Mouse (Mus musculus) C2C12 (cell line): Measurements from ENCODE around the gene Phtf2. TPM values are rescaled to one million over a fixed set of nuclear protein-coding genes. Genes with fewer than 3 reads are reported as not detected.

Experiments used
- H3K27me3 ChIP-seq: one replicate; pipeline ENCODE4 v1.6.1; 2011; ENCODE audit not compliant: control insufficient read depth, insufficient read depth, insufficient read length
- H3K36me3 ChIP-seq: one replicate; pipeline ENCODE4 v1.6.1; 2011; ENCODE audit not compliant: control insufficient read depth, insufficient read depth
- H3K4me3 ChIP-seq: one replicate; pipeline ENCODE4 v1.5.1; 2011; ENCODE audit warnings: mild to moderate bottlenecking, control low read depth; ENCODE audit not compliant: poor library complexity, insufficient read depth, severe bottlenecking
- H3K79me2 ChIP-seq: one replicate; pipeline ENCODE4 v1.6.1; 2011; ENCODE audit not compliant: control insufficient read depth, insufficient read depth
- H3K79me3 ChIP-seq: one replicate; pipeline ENCODE4 v1.6.1; 2011; ENCODE audit warnings: low read depth, control low read depth
- H3ac ChIP-seq: one replicate; pipeline ENCODE3; 2011; ENCODE audit warnings: low read depth; ENCODE audit not compliant: control insufficient read depth, insufficient read length
- CEBPB ChIP-seq: IDR thresholded peaks from one replicate; pipeline ENCODE4 v1.6.1; 2011; ENCODE audit warnings: low read depth, mild to moderate bottlenecking, control low read depth, moderate library complexity
- CTCF ChIP-seq: IDR thresholded peaks from one replicate; pipeline ENCODE4 v1.5.1; 2011; ENCODE audit not compliant: control insufficient read depth, insufficient read depth, insufficient read length
- FOSL1 ChIP-seq: IDR thresholded peaks from one replicate; pipeline ENCODE4 v1.8.0; 2011; ENCODE audit warnings: mild to moderate bottlenecking, low read length; ENCODE audit not compliant: poor library complexity, insufficient read depth, severe bottlenecking
- MAX ChIP-seq: IDR thresholded peaks from one replicate; pipeline ENCODE4 v1.6.1; 2011; ENCODE audit warnings: mild to moderate bottlenecking, control low read depth
- MYOD1 ChIP-seq: IDR thresholded peaks from one replicate; pipeline ENCODE4 v1.6.1; 2011; ENCODE audit warnings: low read depth; ENCODE audit not compliant: control insufficient read depth, insufficient read length
- MYOG ChIP-seq: IDR thresholded peaks from one replicate; pipeline ENCODE4 v1.6.1; 2011; ENCODE audit not compliant: control insufficient read depth, insufficient read length; ENCODE audit errors: extremely low read depth
- USF1 ChIP-seq: IDR thresholded peaks from one replicate; pipeline ENCODE4 v1.6.1; 2011; ENCODE audit warnings: low read depth, mild to moderate bottlenecking, control low read depth, moderate library complexity
- polyA plus RNA-seq: library from polyadenylated mRNA; unstranded; fragments of >200 nt; fragmentation: generic; extraction: Trizol; gene quantifications from one replicate; pipeline ENCODE4 v1.2.1, GENCODE M21; 2012; ENCODE audit warnings: missing spikeins

The Phtf2 gene
- polyA plus RNA-seq, 1 experiment = 3.4 TPM

DNA sequence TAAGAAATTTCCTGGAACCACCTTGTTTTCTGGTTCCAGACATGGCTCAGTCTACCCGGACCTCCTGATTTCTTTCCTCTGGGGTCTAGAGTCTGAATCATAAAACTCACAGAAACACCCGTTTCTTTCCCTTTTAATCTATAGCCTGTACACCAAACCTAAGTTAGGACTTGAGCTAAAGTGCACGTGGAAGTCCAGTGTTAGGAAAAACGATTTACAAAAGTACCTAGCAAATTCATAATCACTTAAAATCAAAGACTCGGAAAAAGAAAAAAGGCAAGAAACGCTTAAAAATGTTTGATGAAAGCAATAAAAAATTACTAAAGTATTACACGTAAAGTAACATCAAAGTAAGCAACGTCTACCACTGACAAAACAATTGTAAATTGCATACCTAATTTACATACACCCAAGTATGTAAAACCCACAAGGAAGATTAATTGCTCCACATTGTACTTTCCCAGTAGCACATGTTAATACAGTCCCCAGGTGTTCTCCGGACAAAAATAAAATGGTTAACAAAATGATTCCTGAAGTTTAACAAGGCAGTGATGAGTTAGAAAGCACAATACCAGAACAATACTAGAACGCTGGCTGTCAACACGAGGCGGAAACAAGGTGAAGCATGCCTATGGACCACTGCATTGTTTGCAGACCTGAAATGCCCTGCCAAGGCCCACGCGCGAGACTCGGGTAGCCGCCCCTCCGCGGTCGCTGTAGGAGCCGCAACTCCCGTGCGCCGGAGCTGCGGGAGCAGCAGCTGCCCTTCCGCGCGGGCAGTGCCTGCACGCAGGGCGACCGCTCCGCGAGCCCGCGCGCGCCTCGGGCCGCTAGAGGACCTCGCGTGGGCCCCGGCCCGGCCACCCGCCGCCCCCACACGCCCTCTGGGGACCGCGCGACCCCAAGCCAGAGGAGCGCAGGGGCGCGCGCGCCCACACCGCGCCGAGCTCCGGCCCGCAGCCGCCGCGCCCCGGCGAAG, 838 bp downstream of the Phtf2 start:
- peak overlapping the region; percentile 65 for H3K4me3 ChIP-seq
- TF ChIP-seq CTCF (no peak), MYOG (no peak), USF1 (no peak), FOSL1 (no peak), CEBPB (no peak), MAX (no peak)
- peak overlapping the region; percentile 96 for H3ac ChIP-seq
- no peaks in the 10 kb centered on the region for H3K27me3 ChIP-seq
- peaks cover 61% of the 10 kb centered on the region for H3K79me2 ChIP-seq
- peaks cover 29% of the 10 kb centered on the region for H3K79me3 ChIP-seq
- H3K36me3 ChIP-seq = no peaks in the 10 kb centered on the region

DNA sequence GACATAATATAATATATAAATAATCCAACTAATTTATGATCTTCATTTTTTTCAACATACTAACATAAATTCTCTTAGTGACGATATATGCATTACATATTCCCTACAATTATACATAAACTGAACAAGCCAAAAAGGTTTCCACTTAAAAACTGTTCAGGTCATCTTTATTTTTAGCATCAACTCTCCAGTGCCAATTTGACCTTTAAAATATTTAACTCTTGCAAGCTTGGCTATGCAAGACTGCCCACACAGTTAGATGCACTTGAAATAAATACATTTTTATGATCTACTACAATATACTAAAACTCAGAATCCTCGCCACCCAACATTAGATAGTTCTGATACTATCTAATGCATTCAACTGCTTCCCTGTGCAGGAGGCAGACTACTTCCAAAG, 1.5 kb downstream of the Phtf2 start:
- Histone ChIP-seq H3K4me3 (no peak overlapping the region), H3K36me3 (no peaks in the 10 kb centered on the region), H3K79me2 (peaks cover 62% of the 10 kb centered on the region), H3K79me3 (peaks cover 31% of the 10 kb centered on the region), H3K27me3 (no peaks in the 10 kb centered on the region), H3ac (no peak overlapping the region)
- TF ChIP-seq MYOG (no peak), FOSL1 (no peak), MAX (no peak), CEBPB (no peak), CTCF (no peak), USF1 (no peak), MYOD1 (no peak)

DNA sequence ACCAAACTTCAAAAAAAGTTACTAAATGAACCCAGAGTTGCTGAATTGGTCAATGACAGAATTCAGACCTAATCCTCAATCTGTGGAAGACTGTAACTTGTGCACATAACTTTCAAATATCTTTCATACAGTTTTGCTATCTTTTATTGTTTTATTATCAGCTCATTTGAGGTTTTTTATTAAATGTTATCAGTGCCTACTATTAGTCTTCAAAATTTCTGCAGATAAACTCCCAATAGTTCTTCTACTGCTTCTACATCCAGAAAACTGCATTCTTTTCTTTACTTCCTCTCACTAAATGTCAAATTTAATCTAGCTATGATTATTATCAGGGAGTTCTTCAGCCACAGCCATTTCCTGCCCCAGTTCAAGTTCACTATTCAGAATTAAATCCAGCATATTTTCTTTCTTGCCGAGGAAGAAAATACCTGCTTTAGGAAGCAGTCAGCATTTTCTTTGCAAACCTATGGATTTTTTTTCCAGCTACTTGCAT, 4.9 kb downstream of the Phtf2 start:
- H3K36me3 ChIP-seq = no peaks in the 10 kb centered on the region
- peaks cover 16% of the 10 kb centered on the region for H3K79me3 ChIP-seq
- peaks cover 57% of the 10 kb centered on the region for H3K79me2 ChIP-seq
- TF ChIP-seq USF1 = no peak
- no peak for TF ChIP-seq MYOD1
- TF ChIP-seq MYOG = no peak
- TF ChIP-seq MAX = no peak
- no peak for TF ChIP-seq FOSL1
- no peak for TF ChIP-seq CTCF
- no peak for TF ChIP-seq CEBPB
- no peak overlapping the region for H3ac ChIP-seq
- H3K27me3 ChIP-seq = no peaks in the 10 kb centered on the region
- H3K4me3 ChIP-seq = no peak overlapping the region

DNA sequence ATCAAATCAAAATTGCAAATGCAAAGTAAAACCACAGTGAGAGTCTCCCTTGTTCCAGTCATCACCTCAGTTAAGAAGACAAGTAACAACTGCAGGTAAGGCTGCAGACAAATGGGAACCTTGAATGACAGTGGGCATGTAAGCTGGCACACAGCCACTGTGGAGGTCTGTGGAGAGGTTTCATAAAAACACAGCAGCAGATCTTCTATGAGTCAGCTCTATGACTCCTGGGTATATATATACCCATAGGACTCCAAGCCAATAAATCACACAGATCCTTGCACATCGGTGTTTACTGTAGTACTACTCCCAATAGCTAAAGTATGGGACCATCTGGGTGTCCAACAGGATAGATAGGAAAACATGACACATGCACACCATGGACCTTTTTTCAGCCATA, 8.8 kb downstream of the Phtf2 start:
- Histone ChIP-seq H3K27me3 (no peaks in the 10 kb centered on the region), H3K79me3 (peaks cover 15% of the 10 kb centered on the region), H3K79me2 (peaks cover 34% of the 10 kb centered on the region), H3K4me3 (no peak overlapping the region), H3K36me3 (no peaks in the 10 kb centered on the region), H3ac (no peak overlapping the region)
- TF ChIP-seq FOSL1 (no peak), MAX (no peak), CEBPB (no peak), USF1 (no peak), MYOD1 (no peak)

DNA sequence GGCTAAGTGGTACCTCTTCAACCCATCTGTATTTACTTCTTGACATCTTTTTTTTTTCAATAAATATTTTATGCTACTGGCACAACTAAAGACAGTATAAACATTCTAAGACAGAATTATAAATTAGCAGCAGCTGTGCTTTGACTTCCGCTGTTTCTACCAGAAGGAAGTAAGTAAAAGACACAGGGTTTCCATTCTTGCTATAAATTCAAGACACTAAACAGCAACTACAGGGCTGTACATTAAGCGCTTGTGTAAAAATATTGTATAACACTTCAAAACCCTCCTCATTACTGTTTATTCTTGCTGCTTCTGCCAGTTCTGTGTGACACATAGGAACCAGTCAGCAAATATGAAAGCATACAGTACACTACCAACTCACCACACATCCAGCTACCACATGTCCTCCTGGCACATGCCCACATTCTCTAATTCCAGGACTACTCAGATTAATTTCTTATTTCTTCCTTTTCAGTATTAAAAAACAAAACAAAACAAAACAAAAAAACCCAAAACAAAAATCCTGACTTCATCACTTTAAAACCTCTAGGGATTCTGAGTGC, 16.6 kb downstream of the Phtf2 start:
- Histone ChIP-seq H3K79me2 (peaks cover 9% of the 10 kb centered on the region), H3K27me3 (no peaks in the 10 kb centered on the region), H3ac (no peak overlapping the region), H3K36me3 (no peaks in the 10 kb centered on the region), H3K79me3 (peaks cover 4% of the 10 kb centered on the region), H3K4me3 (no peak overlapping the region)
- TF ChIP-seq USF1 = no peak
- TF ChIP-seq CTCF = no peak
- no peak for TF ChIP-seq MYOD1
- no peak for TF ChIP-seq CEBPB
- no peak for TF ChIP-seq MYOG
- TF ChIP-seq FOSL1 = no peak
- TF ChIP-seq MAX = no peak
